Mouse (Mus musculus) heart, embryonic 12.5 days (tissue): ENCODE results near the gene Tmub2. TPM values are rescaled to one million over a fixed set of nuclear protein-coding genes. Genes with fewer than 3 reads are reported as not detected.
A peak's percentile ranks its signal among the peaks of the same experiment; 100 is the strongest.

Source experiments
- ATAC-seq: fragments of 200-750 bp; cut with Nextera tagmentation; 2 replicates; pipeline ENCODE4 v1.8.0; 2017; ENCODE audit warnings: moderate TSS enrichment, moderate library complexity; ENCODE audit not compliant: insufficient number of reproducible peaks, low FRiP score
- H3K27ac ChIP-seq: fragments of 300-500 bp; sonication (generic); 2 replicates; pipeline ENCODE4 v1.5.1; 2016; ENCODE audit warnings: mild to moderate bottlenecking, moderate library complexity; ENCODE audit not compliant: poor library complexity, severe bottlenecking
- H3K27me3 ChIP-seq: fragments of 300-500 bp; sonication (generic); replicated peaks from 2 replicates; pipeline ENCODE4 v1.6.1; 2016; ENCODE audit warnings: mild to moderate bottlenecking, moderate library complexity
- H3K36me3 ChIP-seq: fragments of 300-500 bp; sonication (generic); 2 replicates; pipeline ENCODE4 v1.6.1; 2016; ENCODE audit warnings: mild to moderate bottlenecking, moderate library complexity
- H3K4me1 ChIP-seq: fragments of 300-500 bp; sonication (generic); replicated peaks from 2 replicates; pipeline ENCODE4 v1.6.1; 2016; ENCODE audit warnings: mild to moderate bottlenecking
- H3K4me2 ChIP-seq: fragments of 300-500 bp; sonication (generic); 2 replicates; pipeline ENCODE4 v1.6.1; 2016; ENCODE audit warnings: mild to moderate bottlenecking, moderate library complexity
- H3K4me3 ChIP-seq: fragments of 300-500 bp; sonication (generic); 2 replicates; pipeline ENCODE4 v1.5.1; 2016; ENCODE audit warnings: mild to moderate bottlenecking
- H3K9ac ChIP-seq: fragments of 300-500 bp; sonication (generic); 2 replicates; pipeline ENCODE4 v1.6.1; 2016; ENCODE audit warnings: mild to moderate bottlenecking, moderate library complexity
- H3K9me3 ChIP-seq: fragments of 300-500 bp; sonication (generic); replicated peaks from 2 replicates; pipeline ENCODE4 v1.6.1; 2016; ENCODE audit warnings: mild to moderate bottlenecking, moderate library complexity
- WGBS: fragments of 180-500 bp; shearing (Covaris S2); methylation state at CpG from one replicate; pipeline ENCODE4 v1.1.7; 2016; 5-methylcytosine and 5-hydroxymethylcytosine counted together
- polyA plus RNA-seq: library from polyadenylated mRNA; unstranded; fragments of >200 nt; fragmentation: Nextera tagmentation; extraction: Ambion mirVana; gene quantifications from 2 replicates; pipeline ENCODE4 v1.2.1, GENCODE M21; 2016

Gene Tmub2
- polyA plus RNA-seq, 1 experiment from 2014 or later = 35.7 TPM

DNA sequence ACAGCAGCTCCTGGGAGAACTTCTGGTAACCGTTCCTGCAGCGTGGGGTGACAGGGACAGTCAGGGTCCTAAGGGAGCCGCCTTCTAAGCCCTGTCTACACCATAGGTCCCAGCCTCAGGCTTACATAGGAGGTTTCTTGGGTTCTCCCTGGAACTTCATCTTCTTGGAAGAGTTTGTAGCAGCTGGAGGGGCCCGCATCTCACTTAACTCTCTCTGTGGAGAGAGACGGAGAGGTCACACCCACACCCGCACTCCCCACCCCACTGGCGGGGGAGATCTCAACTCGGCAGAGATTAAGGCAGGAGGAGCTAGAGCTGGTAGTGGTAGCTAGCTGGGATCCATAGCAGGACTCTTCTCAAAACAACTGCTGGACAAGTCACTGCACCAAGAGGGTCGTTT lies 23.4 kb downstream of the Tmub2 start:
- Histone ChIP-seq H3K9me3 (no peaks in the 10 kb centered on the region), H3K4me2 (no peak overlapping the region), H3K4me1 (peaks cover 29% of the 10 kb centered on the region), H3K36me3 (peaks cover 69% of the 10 kb centered on the region), H3K27ac (no peak overlapping the region), H3K27me3 (no peaks in the 10 kb centered on the region), H3K4me3 (no peak overlapping the region), H3K9ac (no peak overlapping the region)
- no peak for ATAC-seq
- 79% methylated on average over 9 of the region's 9 CpGs for WGBS

DNA sequence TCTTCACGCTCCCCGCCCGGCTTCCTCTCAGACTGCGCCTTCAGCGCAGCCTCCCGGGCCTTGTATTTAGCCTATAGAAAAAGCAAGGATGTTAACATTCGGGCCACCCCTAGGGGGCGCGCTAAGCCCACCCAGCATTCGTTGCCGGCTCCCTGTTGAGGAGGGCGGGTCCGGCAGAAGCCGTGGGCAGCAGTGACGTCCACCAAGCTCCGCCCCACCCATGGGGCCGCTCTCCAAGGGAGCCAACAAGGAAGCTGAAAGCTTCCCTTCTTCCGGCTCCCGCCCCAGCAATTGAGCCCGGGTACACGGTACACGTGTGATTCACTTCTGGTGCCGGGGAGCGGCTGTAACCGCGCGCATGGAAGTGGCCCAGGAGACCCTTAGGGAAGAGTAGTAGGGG lies 24.2 kb downstream of the Tmub2 start:
- Histone ChIP-seq H3K4me2 (peak overlapping the region; percentile 77), H3K36me3 (peaks cover 78% of the 10 kb centered on the region), H3K9me3 (no peaks in the 10 kb centered on the region), H3K27me3 (no peaks in the 10 kb centered on the region), H3K4me1 (peaks cover 29% of the 10 kb centered on the region), H3K9ac (peak overlapping the region; percentile 63), H3K4me3 (peak overlapping the region; percentile 51), H3K27ac (peak overlapping the region; percentile 12; the same call in 1 of the 2 replicates)
- under 1% methylated on average over 27 of the region's 27 CpGs for WGBS
- ATAC-seq = peak; percentile 94

DNA sequence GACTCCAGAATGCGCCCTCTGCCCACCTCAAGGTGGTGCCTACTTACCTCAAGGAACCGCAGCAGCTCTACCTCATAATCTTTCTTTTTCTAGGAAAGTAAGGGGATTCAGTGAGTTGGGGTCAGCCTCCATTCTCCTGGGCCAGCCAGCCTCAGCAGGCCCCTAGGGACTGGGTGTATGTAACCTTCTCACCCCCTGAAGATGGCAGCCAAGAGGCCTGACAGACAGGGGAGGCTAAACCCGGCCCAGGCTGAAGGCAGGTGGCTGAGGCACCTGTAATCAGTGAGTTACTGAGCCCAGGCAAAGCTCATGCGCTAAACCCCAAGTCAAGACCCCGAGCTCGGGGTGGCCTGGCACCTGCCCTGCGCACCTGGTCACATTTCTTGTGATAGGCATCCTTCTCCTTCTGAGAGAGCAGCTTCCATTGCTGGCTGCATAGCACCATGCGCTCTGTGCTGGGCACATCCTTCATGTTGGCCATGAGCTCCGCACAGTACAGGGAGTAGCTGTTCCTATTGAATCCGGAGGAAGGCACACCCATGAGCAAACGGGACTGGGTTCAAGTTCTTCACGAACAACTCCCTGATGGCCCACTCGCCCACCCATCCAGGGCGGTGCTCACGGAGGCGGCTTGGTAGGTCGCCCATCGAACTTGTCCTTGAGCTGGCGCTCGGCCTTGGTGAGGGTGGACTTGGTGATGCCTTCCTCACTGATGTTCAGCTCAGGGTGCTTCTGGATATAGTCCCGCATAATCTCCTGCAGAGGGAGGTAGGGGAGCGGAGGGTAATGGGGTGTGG lies 25.3 kb downstream of the Tmub2 start:
- Histone ChIP-seq H3K9ac (peak overlapping the region; percentile 63), H3K27me3 (no peaks in the 10 kb centered on the region), H3K4me3 (peak overlapping the region; percentile 51), H3K9me3 (no peaks in the 10 kb centered on the region), H3K27ac (0 out of 2 replicates have a peak overlapping the region, but pooled peaks have one; percentile 12), H3K4me2 (peak overlapping the region; percentile 77), H3K36me3 (peaks cover 88% of the 10 kb centered on the region), H3K4me1 (peaks cover 29% of the 10 kb centered on the region)
- 85% methylated on average over 22 of the region's 22 CpGs for WGBS
- ATAC-seq = no peak

DNA sequence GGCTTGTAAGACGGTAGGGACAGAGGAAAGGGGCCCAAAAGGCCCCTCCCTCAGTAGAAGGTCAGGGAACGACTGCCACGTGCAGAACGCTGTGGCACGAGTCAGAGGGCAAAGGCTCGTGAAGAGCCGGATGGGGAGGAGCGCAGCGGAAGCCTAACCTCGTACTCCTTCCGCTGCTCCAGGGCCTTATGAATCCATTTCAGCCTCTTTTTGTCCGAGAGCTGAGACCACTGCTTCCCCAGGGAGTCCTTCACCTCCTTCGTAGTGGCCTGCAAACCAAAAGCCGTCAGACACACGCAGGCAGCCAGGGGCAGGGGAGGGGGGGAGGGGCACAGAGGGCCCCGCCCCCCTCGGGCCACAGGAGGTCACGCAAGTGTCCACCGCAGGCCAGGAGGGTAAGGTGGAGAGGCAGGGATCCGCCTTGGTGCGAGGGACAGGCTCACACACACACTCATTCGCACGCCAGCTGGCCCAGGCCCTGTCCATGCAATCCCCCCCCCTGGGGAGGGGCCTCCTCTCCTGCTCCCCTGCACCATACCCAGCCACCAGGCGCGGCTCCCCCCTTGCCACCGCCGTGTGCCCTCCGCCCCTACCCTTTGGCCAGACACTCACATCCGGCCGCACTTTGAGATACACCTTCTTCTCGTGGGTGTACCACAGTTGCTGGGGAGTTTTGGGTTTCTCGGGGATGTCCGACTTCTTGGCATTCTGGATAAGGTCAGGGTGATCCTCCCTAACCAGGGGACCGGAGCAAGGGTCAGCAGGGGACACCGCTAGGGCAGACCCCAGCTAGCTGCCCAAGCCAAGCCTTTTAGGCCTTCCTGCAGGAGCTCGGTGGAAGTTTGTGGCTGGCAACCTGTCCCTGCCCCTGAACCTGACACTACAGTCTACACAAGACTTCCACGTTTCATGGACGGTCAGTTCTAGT lies 26.3 kb downstream of the Tmub2 start:
- H3K27ac ChIP-seq = peak overlapping the region; percentile 28; the same call in 1 of the 2 replicates
- H3K4me3 ChIP-seq = 0 out of 2 replicates have a peak overlapping the region, but pooled peaks have one; percentile 0
- peaks cover 83% of the 10 kb centered on the region for H3K36me3 ChIP-seq
- ATAC-seq = no peak
- no peaks in the 10 kb centered on the region for H3K27me3 ChIP-seq
- 0 out of 2 replicates have a peak overlapping the region, but pooled peaks have one; percentile 1 for H3K4me2 ChIP-seq
- H3K9me3 ChIP-seq = no peaks in the 10 kb centered on the region
- peak overlapping the region; percentile 58; the same call in 1 of the 2 replicates for H3K9ac ChIP-seq
- H3K4me1 ChIP-seq = peaks cover 39% of the 10 kb centered on the region
- 46% methylated on average over 38 of the region's 38 CpGs for WGBS

DNA sequence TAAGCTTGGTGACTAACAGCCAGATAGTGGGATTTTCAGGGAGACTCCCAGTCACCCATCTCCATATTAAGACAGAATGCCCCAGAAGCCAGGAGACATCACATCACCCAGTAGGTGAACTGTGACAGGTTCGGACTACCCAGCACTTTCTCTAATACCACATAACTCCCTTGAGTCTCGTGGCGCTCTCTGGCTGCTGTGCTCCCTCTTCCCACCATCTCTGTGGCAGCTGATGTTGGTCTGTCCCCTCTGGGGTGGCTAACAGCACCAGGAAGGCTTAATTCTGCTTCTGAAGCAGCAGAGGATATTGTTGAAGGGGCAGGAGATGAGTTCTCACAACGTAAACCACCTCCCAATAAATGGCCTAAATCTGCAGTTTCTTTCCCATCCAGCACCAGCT lies 27.2 kb downstream of the Tmub2 start:
- Histone ChIP-seq H3K9ac (no peak overlapping the region), H3K4me1 (peaks cover 43% of the 10 kb centered on the region), H3K27me3 (no peaks in the 10 kb centered on the region), H3K36me3 (peaks cover 74% of the 10 kb centered on the region), H3K9me3 (no peaks in the 10 kb centered on the region), H3K4me2 (no peak overlapping the region), H3K27ac (no peak overlapping the region), H3K4me3 (no peak overlapping the region)
- ATAC-seq = no peak
- 85% methylated on average over 4 of the region's 4 CpGs for WGBS

DNA sequence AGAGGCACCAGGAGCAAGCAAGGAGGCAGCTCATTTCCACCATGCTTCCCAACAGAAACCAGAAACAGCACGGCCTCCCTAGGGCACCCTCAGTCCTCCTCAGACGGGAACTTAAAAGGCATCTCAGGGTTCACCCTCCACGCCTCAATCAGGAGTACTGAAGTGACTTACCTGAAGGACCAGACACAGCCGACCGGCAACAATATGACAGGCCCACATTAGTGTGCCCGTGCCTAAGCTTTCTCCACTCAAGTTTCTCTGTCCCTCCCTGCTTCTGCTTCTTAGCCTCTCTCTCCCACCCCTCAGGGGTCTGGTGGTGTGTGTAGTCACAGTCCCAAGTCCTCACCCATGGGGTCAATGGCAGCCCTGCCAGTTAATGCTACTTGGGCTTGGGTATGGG lies 27.9 kb downstream of the Tmub2 start:
- WGBS = 85% methylated on average over 6 of the region's 6 CpGs
- Histone ChIP-seq H3K4me2 (no peak overlapping the region), H3K27me3 (no peaks in the 10 kb centered on the region), H3K4me1 (peaks cover 43% of the 10 kb centered on the region), H3K27ac (no peak overlapping the region), H3K36me3 (peaks cover 68% of the 10 kb centered on the region), H3K9ac (no peak overlapping the region), H3K4me3 (no peak overlapping the region), H3K9me3 (no peaks in the 10 kb centered on the region)
- no peak for ATAC-seq

DNA sequence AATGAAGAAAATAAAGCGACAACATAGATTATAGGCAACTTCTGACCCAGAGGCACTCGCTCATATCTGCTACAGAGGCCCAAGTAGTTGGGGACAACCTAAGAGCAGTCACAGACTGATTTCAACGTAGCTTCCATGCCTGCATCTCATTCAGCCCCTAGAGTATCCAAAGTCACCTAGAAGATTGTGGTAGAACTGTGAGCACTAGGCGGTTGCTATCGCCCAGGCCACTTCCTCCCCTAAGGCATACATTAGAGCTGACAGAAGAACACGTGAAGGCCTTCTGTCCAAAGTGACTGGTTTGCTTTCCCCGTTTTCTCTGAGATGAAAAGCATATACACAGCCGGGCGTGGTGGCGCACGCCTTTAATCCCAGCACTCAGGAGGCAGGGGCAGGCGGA lies 29.6 kb downstream of the Tmub2 start:
- 90% methylated on average over 12 of the region's 12 CpGs for WGBS
- H3K9me3 ChIP-seq = no peaks in the 10 kb centered on the region

DNA sequence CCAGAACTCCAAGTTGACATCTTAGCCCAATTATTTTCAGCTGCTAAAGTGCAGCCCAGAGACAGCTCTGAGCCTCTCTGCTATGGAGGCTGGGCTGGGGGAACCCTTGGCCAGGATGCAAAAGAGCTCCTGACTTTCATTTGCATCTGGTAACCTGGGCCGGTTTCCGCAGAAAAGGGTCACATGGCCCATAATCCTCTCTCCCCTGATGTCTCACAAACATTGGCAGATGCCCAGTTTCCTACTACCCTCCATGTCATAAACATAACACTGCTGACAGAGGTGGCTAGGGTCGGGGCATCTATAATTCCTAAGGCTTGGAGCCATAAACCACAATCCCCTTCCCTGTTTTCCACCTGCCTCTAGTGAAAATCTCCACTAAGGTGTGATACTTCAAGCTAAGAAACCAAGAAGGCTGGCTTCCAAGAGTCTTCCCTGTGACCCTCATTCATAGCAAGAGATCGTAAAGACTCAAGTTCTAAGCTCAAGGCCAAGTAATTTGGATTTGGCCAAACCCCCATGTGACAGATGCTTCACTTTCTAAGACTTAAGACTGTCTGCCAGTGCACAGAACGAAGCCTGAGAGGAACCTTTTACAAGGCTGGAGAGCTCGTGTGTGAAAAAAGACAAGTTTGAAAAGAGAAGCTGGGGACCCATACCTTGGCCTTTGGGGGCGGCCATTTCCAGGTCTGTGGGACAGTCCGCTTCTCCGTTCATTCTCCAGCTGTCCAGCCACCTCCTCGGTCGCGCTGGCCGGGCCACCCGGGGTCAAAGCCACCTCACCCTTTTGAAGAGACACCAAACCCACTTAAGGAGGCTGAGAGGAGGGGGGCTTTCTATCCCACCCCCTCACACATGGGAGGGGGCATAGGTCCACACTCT lies 31.2 kb downstream of the Tmub2 start:
- peaks cover 43% of the 10 kb centered on the region for H3K36me3 ChIP-seq
- H3K4me3 ChIP-seq = peak overlapping the region; percentile 91
- peak overlapping the region; percentile 98 for H3K9ac ChIP-seq
- ATAC-seq = no peak
- WGBS = 21% methylated on average over 14 of the region's 14 CpGs
- peak overlapping the region; percentile 89 for H3K4me2 ChIP-seq
- H3K9me3 ChIP-seq = no peaks in the 10 kb centered on the region
- H3K27ac ChIP-seq = peak overlapping the region; percentile 99
- H3K4me1 ChIP-seq = peaks cover 24% of the 10 kb centered on the region
- no peaks in the 10 kb centered on the region for H3K27me3 ChIP-seq

More for the DNA sequence above, 29.6 kb downstream of the Tmub2 start:
- H3K27ac ChIP-seq = no peak overlapping the region
- peaks cover 36% of the 10 kb centered on the region for H3K4me1 ChIP-seq
- no peak overlapping the region for H3K4me2 ChIP-seq
- H3K36me3 ChIP-seq = peaks cover 58% of the 10 kb centered on the region
- no peak overlapping the region for H3K4me3 ChIP-seq
- H3K27me3 ChIP-seq = no peaks in the 10 kb centered on the region
- no peak for ATAC-seq
- H3K9ac ChIP-seq = no peak overlapping the region

DNA sequence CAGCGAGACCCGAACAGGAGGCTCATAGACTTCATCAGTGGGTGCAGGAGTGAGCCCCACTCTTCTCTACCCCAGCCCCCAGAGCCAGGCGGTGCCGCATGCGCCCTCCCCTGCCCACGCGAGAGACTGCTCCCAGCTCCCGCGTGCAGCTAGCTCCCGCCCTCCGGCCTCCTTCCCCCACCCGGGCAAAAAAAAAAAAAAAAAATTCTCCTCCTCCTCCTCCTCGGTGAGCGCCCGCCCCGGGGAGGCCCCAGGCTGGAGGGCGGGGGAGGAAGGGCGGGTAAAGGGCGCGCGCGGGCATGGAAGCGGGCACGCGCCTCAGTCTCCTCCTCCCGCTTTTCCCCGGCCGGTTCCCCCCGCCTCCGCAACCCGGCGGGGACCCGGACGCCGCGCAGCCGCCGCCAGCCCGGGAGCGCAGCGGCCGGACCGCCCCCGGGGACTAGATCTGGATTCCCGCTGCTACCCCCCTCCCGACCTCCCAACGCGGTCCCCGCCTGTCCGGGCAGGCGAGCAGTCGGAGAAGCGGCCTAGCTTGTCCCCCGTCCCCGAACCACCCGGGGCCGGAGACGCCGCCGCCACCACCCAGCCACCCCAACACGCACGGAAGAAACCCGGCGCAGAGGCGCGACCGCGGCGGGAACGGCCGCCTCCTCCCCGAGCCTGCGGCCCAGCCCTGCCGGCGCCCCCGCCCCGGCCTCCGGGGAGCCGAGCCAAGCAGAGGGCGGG lies 32.0 kb downstream of the Tmub2 start:
- Histone ChIP-seq H3K9me3 (no peaks in the 10 kb centered on the region), H3K27me3 (no peaks in the 10 kb centered on the region), H3K4me1 (peaks cover 21% of the 10 kb centered on the region), H3K4me3 (peak overlapping the region; percentile 91), H3K27ac (peak overlapping the region; percentile 99), H3K4me2 (peak overlapping the region; percentile 89), H3K9ac (peak overlapping the region; percentile 98), H3K36me3 (peaks cover 37% of the 10 kb centered on the region)
- ATAC-seq = peak; percentile 71
- WGBS = under 1% methylated on average over 69 of the region's 80 CpGs
